Mouse (Mus musculus) thymus, adult 2 months (tissue): Measurements from ENCODE around the gene Cox6b1.

Source experiments
- CTCF ChIP-seq: fragments of 200-500 bp; IDR thresholded peaks from 2 replicates; pipeline ENCODE4 v1.5.1; 2012; ENCODE audit warnings: mild to moderate bottlenecking, control low read depth, low read length, moderate library complexity, borderline replicate concordance; ENCODE audit not compliant: control insufficient read depth, poor library complexity, insufficient read depth; ENCODE audit errors: extremely low read depth
- POLR2A ChIP-seq: fragments of 200-500 bp; IDR thresholded peaks from 2 replicates; pipeline ENCODE4 v1.6.1; 2012; ENCODE audit warnings: mild to moderate bottlenecking, low read length, control low read depth, moderate library complexity; ENCODE audit not compliant: control insufficient read depth, poor library complexity, insufficient read depth; ENCODE audit errors: extremely low read depth

DNA sequence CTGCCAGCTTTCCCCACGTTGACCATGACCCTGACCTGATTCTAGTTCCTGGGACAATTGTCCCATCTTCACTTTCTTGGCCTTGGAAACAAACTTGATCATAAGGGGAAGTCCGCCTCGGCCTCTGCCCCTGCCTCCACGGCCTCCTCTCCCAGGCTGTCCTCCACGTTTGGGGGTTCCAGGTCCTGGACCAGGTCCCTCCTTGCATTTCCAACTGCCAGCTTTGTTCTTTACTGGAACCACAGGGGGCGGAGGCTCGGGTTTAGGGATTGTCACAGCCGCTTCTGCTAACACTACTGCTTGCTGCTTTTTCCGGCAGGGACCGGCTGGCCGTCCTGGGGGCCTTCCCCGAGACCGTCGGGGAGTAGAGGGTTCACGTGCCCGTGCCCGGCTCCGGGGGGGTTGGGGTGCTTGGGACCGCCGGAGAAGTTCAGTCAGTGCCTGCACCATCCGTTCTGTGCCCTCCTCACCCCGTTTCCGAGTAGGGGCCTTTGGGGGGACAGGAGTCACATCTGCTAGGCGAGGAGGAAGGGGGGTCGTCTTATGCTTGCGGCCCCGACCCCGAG lies 39.4 kb downstream of the Cox6b1 start:
- TF ChIP-seq CTCF (no peak), POLR2A (no peak)
